Mouse (Mus musculus): ENCODE measurements at regions not wholly inside any gene's neighbourhood (a gene's known extent, or its start where the extent isn't known, plus 50 kb on each side); places are given as distances from the start of the nearest gene placed in this dataset.

DNA sequence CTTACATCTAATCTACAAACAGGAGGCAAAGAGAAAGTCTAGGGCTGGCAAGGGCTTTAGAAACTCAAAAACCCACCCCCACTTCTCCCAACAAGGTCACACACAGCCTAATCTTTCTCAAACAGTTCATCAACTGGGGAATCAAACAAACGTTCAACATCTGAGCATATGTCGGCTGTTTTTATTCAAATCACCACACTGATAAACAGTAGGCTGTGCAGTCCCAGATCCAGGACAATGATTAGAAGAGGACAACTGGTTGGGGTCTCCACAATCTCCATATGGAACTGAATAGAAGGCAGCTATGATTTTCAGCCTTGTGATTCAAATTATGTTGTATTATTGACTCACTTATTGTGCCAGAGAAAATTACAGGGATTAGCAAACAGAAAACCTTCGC, 193.1 kb upstream of the Clnk start:
- no peaks in the 10 kb centered on the region for H3K4me1 ChIP-seq (ENCODE audit: control insufficient read depth, insufficient read depth, low read length)
- no peak for ATAC-seq (ENCODE audit: low FRiP score, low TSS enrichment)
- H3K27me3 ChIP-seq (ENCODE audit: control insufficient read depth, insufficient read depth, low read length) = no peaks in the 10 kb centered on the region
- no peak overlapping the region for H3K27ac ChIP-seq (ENCODE audit: low read depth, low read length)
- WGBS = 68% methylated on average over 3 of the region's 3 CpGs
- H3K9ac ChIP-seq (ENCODE audit: low read depth, low read length) = no peak overlapping the region
- no peaks in the 10 kb centered on the region for H3K9me3 ChIP-seq (ENCODE audit: control insufficient read depth, low read length)
- H3K36me3 ChIP-seq (ENCODE audit: control insufficient read depth, insufficient read depth, low read length) = no peaks in the 10 kb centered on the region
- H3K4me2 ChIP-seq (replicated peaks; ENCODE audit: low read depth, low read length) = no peak overlapping the region
- H3K4me3 ChIP-seq (ENCODE audit: low read length) = no peak overlapping the region

- Histone ChIP-seq H3K9me3 (ENCODE audit: control insufficient read depth, low read length) (no peaks in the 10 kb centered on the region), H3K27ac (ENCODE audit: low read depth, low read length) (no peak overlapping the region), H3K4me3 (ENCODE audit: low read length) (no peak overlapping the region), H3K9ac (ENCODE audit: low read depth, low read length) (no peak overlapping the region), H3K36me3 (ENCODE audit: control insufficient read depth, insufficient read depth, low read length) (no peaks in the 10 kb centered on the region), H3K4me2 (replicated peaks; ENCODE audit: low read depth, low read length) (no peak overlapping the region), H3K4me1 (ENCODE audit: control insufficient read depth, insufficient read depth, low read length) (no peaks in the 10 kb centered on the region), H3K27me3 (ENCODE audit: control insufficient read depth, insufficient read depth, low read length) (no peaks in the 10 kb centered on the region)
- no peak for ATAC-seq (ENCODE audit: low FRiP score, low TSS enrichment)
- WGBS = 86% methylated on average over 3 of the region's 3 CpGs
Measured at GRCm38 (mm10) chr5:39063061-39063460, 186.4 kb upstream of the Clnk start.

DNA sequence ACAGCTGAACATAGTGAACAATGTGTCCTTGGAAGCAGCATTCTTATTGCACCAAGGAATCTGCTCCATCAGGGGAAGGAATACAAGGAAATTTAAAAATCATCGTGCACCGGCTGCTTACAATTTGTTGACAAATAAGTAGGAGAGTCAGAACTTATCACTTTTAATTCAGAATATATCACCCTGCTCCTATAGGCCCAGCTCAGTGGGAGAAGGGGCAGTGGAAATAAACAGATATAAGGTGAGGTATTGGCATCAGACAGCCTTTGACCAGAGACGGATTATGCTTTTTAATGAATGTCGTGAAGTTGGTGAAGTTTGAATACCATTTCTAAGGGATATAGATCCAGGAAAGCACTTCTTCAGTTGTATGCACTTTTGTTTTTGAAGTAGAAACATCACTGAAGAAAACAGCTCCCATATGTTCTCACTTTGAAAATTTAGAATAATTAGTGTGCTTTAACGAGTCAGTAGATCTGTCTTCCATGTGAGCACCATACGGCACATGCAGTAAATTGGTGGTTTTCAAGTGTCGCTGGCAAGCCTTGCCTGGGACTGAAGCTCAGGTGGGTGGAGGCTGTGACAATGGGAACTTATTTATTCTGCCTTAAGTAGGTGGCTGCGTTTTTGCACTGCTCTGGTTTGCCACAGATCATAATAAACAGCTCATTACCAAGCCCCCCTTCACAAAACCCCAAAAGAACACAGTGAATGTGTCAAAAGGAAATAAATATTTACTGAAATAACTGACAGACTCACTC, 176.1 kb upstream of the Clnk start:
- no peaks in the 10 kb centered on the region for H3K4me1 ChIP-seq (ENCODE audit: control insufficient read depth, insufficient read depth, low read length)
- no peak overlapping the region for H3K9ac ChIP-seq (ENCODE audit: low read depth, low read length)
- no peak overlapping the region for H3K4me2 ChIP-seq (replicated peaks; ENCODE audit: low read depth, low read length)
- ATAC-seq (ENCODE audit: low FRiP score, low TSS enrichment) = no peak
- H3K4me3 ChIP-seq (ENCODE audit: low read length) = no peak overlapping the region
- WGBS = 86% methylated on average over 8 of the region's 8 CpGs
- no peaks in the 10 kb centered on the region for H3K36me3 ChIP-seq (ENCODE audit: control insufficient read depth, insufficient read depth, low read length)
- no peak overlapping the region for H3K27ac ChIP-seq (ENCODE audit: low read depth, low read length)
- no peaks in the 10 kb centered on the region for H3K9me3 ChIP-seq (ENCODE audit: control insufficient read depth, low read length)
- no peaks in the 10 kb centered on the region for H3K27me3 ChIP-seq (ENCODE audit: control insufficient read depth, insufficient read depth, low read length)

DNA sequence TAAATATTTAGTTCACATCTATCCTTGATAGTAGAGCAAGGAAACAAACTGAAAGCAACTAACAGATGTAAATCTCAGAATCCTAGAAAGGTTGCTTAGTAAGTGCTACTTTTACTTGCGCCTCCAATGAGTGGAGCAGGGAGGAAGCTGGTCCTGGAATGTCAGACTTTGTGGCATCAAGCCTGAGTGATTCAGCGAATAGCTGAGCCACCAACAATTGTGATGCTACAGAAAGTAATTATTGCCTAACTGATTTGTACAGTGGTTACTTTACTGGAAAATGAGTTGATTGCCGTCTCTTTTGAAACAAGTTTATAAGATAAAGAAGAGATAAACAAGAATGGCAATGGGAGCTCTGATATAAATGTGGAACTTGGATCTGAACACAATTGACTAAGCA, 173.9 kb upstream of the Clnk start:
- no peaks in the 10 kb centered on the region for H3K36me3 ChIP-seq (ENCODE audit: control insufficient read depth, insufficient read depth, low read length)
- no peaks in the 10 kb centered on the region for H3K4me1 ChIP-seq (ENCODE audit: control insufficient read depth, insufficient read depth, low read length)
- 88% methylated on average over 3 of the region's 3 CpGs for WGBS
- H3K4me3 ChIP-seq (ENCODE audit: low read length) = no peak overlapping the region
- no peak overlapping the region for H3K27ac ChIP-seq (ENCODE audit: low read depth, low read length)
- no peak overlapping the region for H3K9ac ChIP-seq (ENCODE audit: low read depth, low read length)
- no peaks in the 10 kb centered on the region for H3K27me3 ChIP-seq (ENCODE audit: control insufficient read depth, insufficient read depth, low read length)
- no peak overlapping the region for H3K4me2 ChIP-seq (replicated peaks; ENCODE audit: low read depth, low read length)
- no peak for ATAC-seq (ENCODE audit: low FRiP score, low TSS enrichment)
- no peaks in the 10 kb centered on the region for H3K9me3 ChIP-seq (ENCODE audit: control insufficient read depth, low read length)

- 62% methylated on average over 2 of the region's 2 CpGs for WGBS
- no peak for ATAC-seq (ENCODE audit: low FRiP score, low TSS enrichment)
- Histone ChIP-seq H3K9me3 (ENCODE audit: control insufficient read depth, low read length) (no peaks in the 10 kb centered on the region), H3K9ac (ENCODE audit: low read depth, low read length) (no peak overlapping the region), H3K4me1 (ENCODE audit: control insufficient read depth, insufficient read depth, low read length) (no peaks in the 10 kb centered on the region), H3K36me3 (ENCODE audit: control insufficient read depth, insufficient read depth, low read length) (no peaks in the 10 kb centered on the region), H3K4me2 (replicated peaks; ENCODE audit: low read depth, low read length) (no peak overlapping the region), H3K27me3 (ENCODE audit: control insufficient read depth, insufficient read depth, low read length) (no peaks in the 10 kb centered on the region), H3K27ac (ENCODE audit: low read depth, low read length) (no peak overlapping the region), H3K4me3 (ENCODE audit: low read length) (no peak overlapping the region)
Measured at GRCm38 (mm10) chr5:39049141-39049540, 172.5 kb upstream of the Clnk start.

- H3K9me3 ChIP-seq (ENCODE audit: control insufficient read depth, low read length) = no peaks in the 10 kb centered on the region
- no peak overlapping the region for H3K4me3 ChIP-seq (ENCODE audit: low read length)
- no peak overlapping the region for H3K4me2 ChIP-seq (replicated peaks; ENCODE audit: low read depth, low read length)
- no peaks in the 10 kb centered on the region for H3K4me1 ChIP-seq (ENCODE audit: control insufficient read depth, insufficient read depth, low read length)
- ATAC-seq (ENCODE audit: low FRiP score, low TSS enrichment) = no peak
- H3K27me3 ChIP-seq (ENCODE audit: control insufficient read depth, insufficient read depth, low read length) = no peaks in the 10 kb centered on the region
- H3K9ac ChIP-seq (ENCODE audit: low read depth, low read length) = no peak overlapping the region
- no peaks in the 10 kb centered on the region for H3K36me3 ChIP-seq (ENCODE audit: control insufficient read depth, insufficient read depth, low read length)
- H3K27ac ChIP-seq (ENCODE audit: low read depth, low read length) = no peak overlapping the region
- WGBS = 78% methylated on average over 2 of the region's 2 CpGs
Measured at GRCm38 (mm10) chr5:39040467-39040866, 163.9 kb upstream of the Clnk start.

GRCm38 (mm10) chr5:39023241-39023640, 146.6 kb upstream of the Clnk start:
- WGBS = 85% methylated on average over 4 of the region's 4 CpGs
- H3K27ac ChIP-seq (ENCODE audit: low read depth, low read length) = no peak overlapping the region
- H3K9me3 ChIP-seq (ENCODE audit: control insufficient read depth, low read length) = no peaks in the 10 kb centered on the region
- H3K9ac ChIP-seq (ENCODE audit: low read depth, low read length) = no peak overlapping the region
- H3K36me3 ChIP-seq (ENCODE audit: control insufficient read depth, insufficient read depth, low read length) = no peaks in the 10 kb centered on the region
- ATAC-seq (ENCODE audit: low FRiP score, low TSS enrichment) = no peak
- no peaks in the 10 kb centered on the region for H3K27me3 ChIP-seq (ENCODE audit: control insufficient read depth, insufficient read depth, low read length)
- H3K4me1 ChIP-seq (ENCODE audit: control insufficient read depth, insufficient read depth, low read length) = no peaks in the 10 kb centered on the region
- no peak overlapping the region for H3K4me3 ChIP-seq (ENCODE audit: low read length)
- no peak overlapping the region for H3K4me2 ChIP-seq (replicated peaks; ENCODE audit: low read depth, low read length)

DNA sequence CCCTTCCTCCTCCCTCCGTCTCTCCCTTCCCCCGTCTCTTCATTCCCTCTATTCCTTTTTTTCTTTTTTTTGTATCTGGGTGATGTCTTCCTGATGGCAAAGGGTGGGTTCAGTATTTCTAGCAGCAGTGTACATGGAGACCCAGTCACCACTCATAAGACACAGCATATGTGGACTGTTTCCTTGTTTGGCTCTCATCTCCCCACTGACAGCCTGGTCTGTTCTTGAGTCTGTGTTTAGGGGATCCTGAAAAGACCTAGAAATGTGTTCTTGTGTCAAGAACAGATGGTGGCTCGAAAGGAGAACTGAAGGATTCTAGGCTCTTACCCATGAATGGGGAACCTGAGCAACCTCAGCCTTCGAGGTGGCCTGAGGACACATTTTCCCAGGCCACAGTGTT, 124.0 kb upstream of the Clnk start:
- 89% methylated on average over 4 of the region's 4 CpGs for whole genome bisulfite sequencing
- no peak overlapping the region for H3K4me3 ChIP-seq (ENCODE audit: low read length)
- no peak for ATAC-seq (ENCODE audit: low FRiP score, low TSS enrichment)
- no peaks in the 10 kb centered on the region for H3K9me3 ChIP-seq (ENCODE audit: control insufficient read depth, low read length)
- no peak overlapping the region for H3K9ac ChIP-seq (ENCODE audit: low read depth, low read length)
- H3K4me2 ChIP-seq (replicated peaks; ENCODE audit: low read depth, low read length) = no peak overlapping the region
- H3K27ac ChIP-seq (ENCODE audit: low read depth, low read length) = no peak overlapping the region
- H3K36me3 ChIP-seq (ENCODE audit: control insufficient read depth, insufficient read depth, low read length) = no peaks in the 10 kb centered on the region
- no peaks in the 10 kb centered on the region for H3K4me1 ChIP-seq (ENCODE audit: control insufficient read depth, insufficient read depth, low read length)
- no peaks in the 10 kb centered on the region for H3K27me3 ChIP-seq (ENCODE audit: control insufficient read depth, insufficient read depth, low read length)

DNA sequence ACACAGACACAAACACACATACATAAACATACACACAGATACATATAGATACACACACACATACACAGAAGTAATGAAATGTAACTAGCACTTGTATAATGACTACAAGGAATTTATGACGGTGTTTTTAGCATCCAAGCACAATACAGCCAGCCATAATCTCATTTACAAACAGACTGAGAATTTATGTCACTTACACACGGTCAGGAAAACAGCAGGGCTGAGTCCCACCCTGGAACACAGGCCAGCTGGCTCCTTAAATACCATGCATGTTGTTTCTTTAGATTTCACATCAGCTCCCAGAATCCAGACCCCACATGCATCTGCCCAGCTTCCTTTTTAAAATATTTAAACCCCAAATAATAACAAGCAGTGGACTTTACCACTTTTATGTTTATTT, 123.1 kb upstream of the Clnk start:
- Histone ChIP-seq H3K9ac (ENCODE audit: low read depth, low read length) (no peak overlapping the region), H3K4me3 (ENCODE audit: low read length) (no peak overlapping the region), H3K4me1 (ENCODE audit: control insufficient read depth, insufficient read depth, low read length) (no peaks in the 10 kb centered on the region), H3K4me2 (replicated peaks; ENCODE audit: low read depth, low read length) (no peak overlapping the region), H3K36me3 (ENCODE audit: control insufficient read depth, insufficient read depth, low read length) (no peaks in the 10 kb centered on the region), H3K27me3 (ENCODE audit: control insufficient read depth, insufficient read depth, low read length) (no peaks in the 10 kb centered on the region), H3K27ac (ENCODE audit: low read depth, low read length) (no peak overlapping the region), H3K9me3 (ENCODE audit: control insufficient read depth, low read length) (no peaks in the 10 kb centered on the region)
- ATAC-seq (ENCODE audit: low FRiP score, low TSS enrichment) = no peak
- 30% methylated on average over 2 of the region's 2 CpGs for WGBS
